Mouse (Mus musculus) liver (tissue): ENCODE data around the gene Terf2.
A peak's percentile ranks its signal among the peaks of the same experiment; 100 is the strongest.
"Not testable (repeated sequence)": the region's sequence is repeated elsewhere in the genome, so short reads cannot be mapped to it uniquely, and the experiment has no call there.

Experiments
- DNase-seq: peaks from one replicate; pipeline ENCODE4 v3.0.0-alpha.2; 2020; ENCODE audit warnings: mixed read lengths

Terf2 gene

DNA sequence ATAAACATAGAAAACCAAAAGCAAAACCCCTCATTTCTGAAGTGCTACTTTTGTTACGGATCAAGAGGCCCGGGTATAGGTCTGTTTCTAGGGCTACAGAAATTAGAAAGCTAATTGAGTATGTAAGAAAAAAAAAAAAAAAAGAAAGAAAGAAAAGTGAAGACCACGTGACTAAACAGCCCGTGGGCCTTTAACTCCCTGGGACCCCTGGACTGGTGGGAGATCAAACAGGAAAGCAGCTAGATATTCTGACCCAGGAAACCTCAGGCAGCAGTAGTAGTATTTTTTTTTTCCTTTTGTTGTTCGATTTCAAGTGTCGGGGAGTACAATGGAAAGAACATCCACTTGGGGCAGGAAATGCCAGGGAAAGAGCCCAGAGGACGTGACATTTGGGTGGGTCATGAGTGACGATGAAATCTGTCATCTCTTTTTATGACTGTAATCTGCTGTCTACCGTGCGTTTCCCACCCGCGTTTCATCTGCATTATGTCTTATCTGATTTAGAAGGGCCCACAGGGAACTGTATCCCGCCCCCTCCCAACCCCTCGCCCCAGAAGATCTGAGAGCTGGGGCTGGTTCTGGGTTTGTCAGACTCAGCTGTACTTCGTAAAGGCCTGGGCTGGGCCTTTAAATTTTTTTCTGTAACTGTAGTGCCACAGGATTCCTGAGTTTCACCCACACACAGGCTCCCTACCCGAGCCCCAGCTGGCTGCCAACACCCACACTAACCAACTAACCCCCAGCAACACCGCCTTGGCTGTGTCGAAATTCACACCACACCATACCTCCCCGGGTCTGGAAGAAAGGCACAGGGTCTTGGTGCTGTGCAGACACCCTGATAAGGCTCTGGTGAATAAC, 18.0 kb upstream of the Terf2 start:
- no peak for DNase-seq

- no peak for DNase-seq
These were observed 16.9 kb upstream of the Terf2 start for GRCm38 (mm10) chr8:107113209-107113608.

DNA sequence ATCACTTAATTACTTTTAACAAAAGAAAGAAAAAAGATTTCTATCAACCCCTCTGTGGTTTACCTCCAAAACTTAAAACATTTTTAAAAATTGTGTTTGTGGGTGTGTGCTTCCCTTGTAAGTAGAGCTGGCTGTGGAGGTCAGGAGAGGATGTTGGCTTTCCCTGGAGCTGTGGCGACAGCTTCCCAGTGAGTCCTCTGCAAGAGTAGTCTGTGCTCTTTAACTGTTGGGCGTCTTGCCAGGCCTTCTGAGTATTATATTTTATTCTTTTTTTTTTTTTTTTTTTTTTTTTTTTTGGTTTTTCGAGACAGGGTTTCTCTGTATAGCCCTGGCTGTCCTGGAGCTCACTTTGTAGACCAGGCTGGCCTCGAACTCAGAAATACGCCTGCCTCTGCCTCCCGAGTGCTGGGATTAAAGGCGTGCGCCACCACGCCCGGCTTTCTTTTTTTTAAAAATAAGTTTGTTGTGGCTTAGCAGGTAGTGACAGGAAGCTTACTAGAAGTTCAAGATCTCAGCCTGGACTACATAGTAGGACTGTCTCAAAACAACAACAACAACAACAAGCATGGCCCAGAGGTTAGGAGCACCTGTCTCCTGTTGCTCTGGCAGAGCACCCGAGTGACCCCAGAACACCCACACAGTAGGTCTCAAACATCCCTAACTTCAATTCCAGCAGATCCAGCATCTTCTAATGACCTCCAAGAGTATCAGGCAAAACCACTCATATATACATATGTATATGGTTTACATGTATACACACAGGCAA, 15.2 kb upstream of the Terf2 start:
- no peak for DNase-seq

DNA sequence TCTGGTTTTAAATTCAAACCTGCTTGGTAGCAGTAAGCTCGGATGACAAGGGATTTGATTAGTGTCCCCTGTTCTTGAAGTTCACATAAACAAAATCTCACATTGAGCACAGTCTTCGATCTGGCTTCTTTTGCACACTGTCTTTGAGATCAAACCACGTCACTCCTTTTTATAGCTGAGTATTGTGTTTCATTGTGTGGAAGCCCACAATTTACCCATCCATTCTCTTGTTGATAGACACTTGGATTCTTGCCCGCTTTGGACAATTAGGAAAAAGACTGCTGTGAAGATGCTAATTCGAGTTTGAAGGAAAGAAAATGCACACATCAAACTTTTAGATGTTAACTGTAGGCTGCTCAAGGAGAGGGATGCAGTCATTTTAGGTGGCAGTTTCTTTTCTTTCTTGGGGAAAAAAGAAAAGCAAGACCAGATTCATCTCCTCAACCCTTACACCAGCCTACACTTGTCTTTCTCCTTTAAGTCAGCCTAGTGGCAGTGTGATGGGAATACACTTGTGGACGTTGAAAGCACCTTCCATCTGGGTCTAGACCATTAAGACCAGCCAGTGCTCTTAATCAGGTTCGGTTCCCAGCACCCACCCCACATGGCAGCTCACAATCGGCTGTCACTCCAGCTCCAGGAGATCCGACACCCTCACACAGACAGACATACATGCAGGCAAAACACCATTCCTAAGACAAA, 14.4 kb upstream of the Terf2 start:
- no peak for DNase-seq

DNA sequence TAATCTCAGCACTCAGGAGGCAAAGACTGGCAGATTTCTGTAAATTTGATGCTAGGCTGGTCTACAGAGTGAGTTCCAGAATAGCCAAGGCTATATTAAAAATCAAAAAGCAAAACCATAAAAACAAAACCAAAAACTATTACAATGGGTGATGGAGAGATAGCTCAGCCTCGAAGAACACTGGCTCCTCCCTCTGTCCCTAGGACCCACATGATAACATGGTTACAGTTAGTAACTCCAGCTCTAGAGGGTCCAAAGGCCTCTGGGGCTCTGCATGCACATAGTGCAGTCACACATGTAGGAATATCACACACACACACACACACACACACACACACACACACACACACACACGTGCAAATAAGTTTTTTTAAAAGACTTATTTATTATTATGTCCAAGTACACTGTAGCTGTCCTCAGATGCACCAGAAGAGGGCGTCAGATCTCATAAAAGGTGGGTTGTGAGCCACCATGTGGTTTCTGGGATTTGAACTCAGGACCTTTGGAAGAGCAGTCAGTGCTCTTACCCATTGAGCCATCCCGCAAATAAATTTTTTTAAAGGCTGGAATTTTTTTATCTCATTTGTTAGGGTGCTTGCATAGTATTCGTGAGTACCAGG, 13.6 kb upstream of the Terf2 start:
- DNase-seq, result no peak

DNA sequence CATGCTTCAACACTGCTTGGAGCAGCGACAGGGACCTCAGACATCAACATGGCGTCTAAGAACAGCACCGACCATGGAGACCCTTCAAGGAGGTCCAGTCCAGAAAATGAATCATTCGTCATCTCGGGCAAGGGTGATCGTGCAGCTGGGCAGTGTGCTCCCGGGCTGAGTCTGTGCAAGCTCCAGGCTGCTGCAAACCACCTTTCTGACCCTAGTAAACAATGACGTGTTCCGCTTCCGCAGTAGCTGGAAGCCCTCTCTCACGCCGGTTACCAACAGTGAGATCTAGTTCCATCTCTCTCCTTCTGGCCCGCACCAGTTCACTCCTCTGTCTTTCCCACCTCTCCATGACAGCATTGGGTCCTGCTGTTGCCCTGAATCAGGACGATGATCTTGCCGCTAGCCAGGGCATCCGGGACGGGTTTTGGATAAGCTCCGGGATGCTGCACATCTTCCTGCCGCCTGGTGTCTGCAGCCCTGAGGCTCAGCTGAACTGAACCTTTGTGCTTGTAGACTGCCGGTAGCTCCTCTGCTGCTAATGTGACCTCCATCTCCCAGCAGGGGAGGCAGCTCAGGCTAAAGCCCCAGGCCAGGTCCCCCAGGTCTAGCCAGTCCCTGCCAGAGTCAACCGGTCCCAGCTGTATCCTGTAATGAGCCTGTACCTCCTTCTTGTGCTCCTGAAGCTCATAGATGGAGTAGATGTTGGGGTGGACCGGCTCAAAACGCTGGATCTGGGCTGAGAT, 12.8 kb upstream of the Terf2 start:
- DNase-seq, result no peak

DNA sequence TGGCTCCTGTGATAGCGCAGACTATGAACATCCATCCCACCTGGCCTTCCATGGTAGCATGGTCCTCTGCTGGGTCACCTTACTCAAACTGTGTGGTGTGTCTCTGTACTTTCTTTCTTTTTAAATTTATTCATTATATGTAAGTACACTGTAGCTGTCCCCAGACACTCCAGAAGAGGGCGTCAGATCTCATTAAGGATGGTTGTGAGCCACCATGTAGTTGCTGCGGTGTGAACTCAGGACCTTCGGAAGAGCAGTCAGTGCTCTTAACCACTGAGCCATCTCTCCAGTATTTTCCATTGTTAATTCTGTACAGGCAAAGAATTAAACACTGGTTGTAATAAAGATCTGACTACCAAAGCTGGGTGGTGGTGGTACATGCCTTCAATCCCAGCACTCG, 11.7 kb upstream of the Terf2 start:
- DNase-seq, result not testable (repeated sequence)

DNA sequence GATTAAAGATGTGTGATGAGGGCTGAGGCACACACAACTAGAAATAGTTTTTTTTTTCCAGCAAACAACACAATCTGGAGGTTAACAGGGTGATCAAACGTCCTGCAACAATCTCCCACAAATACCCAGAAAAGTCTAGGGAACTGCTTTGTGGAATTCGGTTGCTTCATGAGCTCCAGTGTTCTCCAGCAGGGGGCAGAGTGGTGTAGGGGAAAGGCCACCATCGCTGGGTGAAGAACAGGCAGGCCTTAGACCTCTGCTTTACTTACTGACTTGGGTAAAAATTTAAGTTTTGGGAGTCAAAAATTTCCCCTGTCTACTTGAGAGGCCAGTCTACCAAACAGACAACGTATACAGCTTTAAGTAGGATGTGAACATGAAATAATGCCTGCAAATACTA, 8.2 kb upstream of the Terf2 start:
- peak; percentile 79 for DNase-seq

- no peak for DNase-seq
These were observed 4.3 kb upstream of the Terf2 start for GRCm38 (mm10) chr8:107100635-107101034.

GRCm38 (mm10) chr8:107095717-107096365, 506 bp downstream of the Terf2 start:
- DNase-seq, result no peak

- DNase-seq, result no peak
These were observed 5.8 kb downstream of the Terf2 start for GRCm38 (mm10) chr8:107090531-107090930.

DNA sequence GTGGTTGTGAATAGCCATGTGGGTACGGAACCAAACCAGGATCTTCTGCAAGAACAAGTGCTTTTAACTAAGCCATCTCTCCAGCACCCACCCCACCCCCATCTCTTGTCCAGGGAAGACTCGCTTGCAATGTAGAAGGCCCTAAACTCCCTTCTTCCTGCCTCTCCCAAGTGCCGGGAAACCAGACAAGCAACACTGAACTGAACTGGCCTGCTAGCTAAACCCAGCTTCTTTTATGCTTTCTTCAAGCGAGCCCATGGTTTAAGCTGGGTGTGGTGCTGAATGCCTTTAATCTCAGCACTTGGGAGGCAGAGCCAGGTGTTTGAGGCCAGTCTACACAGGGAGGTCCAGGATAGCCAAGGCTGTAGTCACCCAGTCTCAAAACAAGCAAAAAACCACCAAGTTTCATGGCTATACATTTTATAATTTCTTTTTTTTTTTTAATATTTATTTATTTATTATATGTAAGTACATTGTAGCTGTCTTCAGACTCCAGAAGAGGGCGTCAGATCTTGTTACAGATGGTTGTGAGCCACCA, 7.8 kb downstream of the Terf2 start:
- DNase-seq, result no peak

- no peak for DNase-seq
These were observed 10.3 kb downstream of the Terf2 start for GRCm38 (mm10) chr8:107086018-107086417.

GRCm38 (mm10) chr8:107085358-107085757, 11.0 kb downstream of the Terf2 start:
- peak; percentile 41 for DNase-seq

GRCm38 (mm10) chr8:107076239-107076888, 20.0 kb downstream of the Terf2 start:
- no peak for DNase-seq

- no peak for DNase-seq
These were observed 22.2 kb downstream of the Terf2 start for GRCm38 (mm10) chr8:107074128-107074527.

- DNase-seq, result no peak
These were observed 22.6 kb downstream of the Terf2 start for GRCm38 (mm10) chr8:107073706-107074105.

DNA sequence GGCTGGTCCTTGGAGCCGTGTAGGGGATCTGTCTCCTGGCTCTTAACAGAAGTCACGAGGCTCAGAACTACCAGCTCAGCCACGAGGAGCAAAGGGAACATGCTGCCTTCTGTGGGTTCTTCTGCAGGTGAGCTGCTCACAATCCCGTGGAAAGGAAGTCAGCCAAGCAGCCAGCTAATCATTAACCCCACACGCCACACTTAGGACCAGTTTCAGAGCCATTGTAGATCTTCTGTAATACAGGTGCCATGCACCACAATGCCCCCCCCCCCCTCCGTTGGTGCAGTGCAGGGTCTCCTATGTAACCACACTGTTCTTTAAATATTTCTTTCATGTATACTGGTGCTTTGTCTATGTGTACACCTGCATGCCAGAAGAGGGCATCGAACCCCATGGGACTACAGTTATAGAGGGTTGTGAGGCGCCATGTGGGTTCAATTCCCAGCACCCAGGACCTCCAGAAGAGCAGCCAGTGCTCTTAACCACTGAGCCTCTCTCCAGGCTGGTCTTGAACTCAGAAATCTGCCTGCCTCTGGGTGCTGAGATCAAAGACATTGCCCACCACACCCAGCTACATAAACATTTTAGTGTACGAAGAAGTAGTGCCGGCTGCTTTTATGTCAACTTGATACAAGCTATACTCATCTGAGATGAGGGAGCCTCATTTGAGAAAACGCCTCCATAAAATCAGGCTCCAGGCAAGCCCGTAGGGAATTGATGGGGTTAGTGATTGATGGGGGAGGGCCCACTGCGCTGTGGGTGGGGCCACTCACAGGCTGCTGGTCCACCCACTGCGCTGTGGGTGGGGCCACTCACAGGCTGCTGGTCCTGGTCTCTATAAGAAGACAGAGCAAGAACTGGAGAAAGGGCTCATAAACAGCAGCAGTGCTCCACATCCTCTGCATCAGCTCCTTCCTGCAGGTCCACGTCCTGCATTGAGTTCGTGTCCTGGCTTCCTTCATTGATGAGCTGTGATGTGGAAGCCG, 30.5 kb downstream of the Terf2 start, which contains the start of gene Tmed6:
Tmed6 (minus strand) TSS at position 134 of the 986 bp plus-strand sequence.
- DNase-seq, result peak; percentile 54

GRCm38 (mm10) chr8:107062613-107063012, 33.7 kb downstream of the Terf2 start:
- DNase-seq, result no peak
